Mouse (Mus musculus): ENCODE measurements around the gene Kcnh1. TPM values are rescaled to one million over a fixed set of nuclear protein-coding genes. Genes with fewer than 3 reads are reported as not detected.

Gene Kcnh1
- polyA plus RNA-seq (2015; fragmentation: Nextera tagmentation; extraction: Ambion mirVana), result not detected in 2 replicates

DNA sequence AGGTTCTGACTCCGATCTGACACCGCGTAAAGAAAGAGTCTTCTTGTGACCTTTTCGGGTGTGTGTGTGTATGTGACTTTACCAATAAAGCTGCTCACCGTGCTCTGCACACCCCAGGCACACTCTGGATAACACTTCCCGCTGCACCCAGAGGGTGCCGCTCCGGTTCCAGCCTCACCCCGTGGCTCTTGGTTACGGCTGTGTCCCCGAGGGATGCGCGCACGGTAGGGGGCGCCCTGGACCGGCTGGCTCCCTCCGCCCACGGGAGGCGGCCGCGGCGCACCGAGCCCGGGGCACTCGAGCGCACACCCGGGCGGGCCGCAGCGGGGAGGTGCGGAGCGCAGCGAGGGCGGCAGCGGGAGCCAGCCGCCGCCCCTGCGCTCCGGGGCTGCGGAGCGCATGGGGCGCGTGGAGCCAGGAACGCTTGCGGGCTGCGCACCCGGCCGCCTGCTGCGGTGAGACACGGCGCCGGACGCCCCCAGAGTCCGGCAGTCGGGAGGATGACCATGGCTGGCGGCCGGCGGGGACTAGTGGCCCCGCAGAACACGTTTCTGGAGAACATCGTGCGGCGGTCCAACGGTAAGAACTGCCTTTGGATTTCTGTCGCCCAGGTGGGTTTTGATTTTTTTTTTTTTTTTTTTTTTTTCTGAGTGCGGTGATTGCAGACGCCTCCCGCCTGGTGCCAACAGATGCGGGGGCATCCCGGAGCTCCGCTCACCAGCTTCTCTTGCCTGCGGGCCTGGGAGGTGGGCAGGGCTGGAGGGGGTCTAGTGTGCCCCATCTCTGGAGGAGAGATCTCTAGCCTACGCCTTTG lies at the start of gene Kcnh1:
Gene Kcnh1, plus strand, starts transcription at position 267 of the 814 bp plus-strand sequence.
- no peaks in the 10 kb centered on the region for H3K36me3 ChIP-seq (ENCODE audit: control insufficient read depth, insufficient read depth)
- peaks cover 35% of the 10 kb centered on the region for H3K27me3 ChIP-seq (ENCODE audit: control insufficient read depth, insufficient read depth, low read depth, low read length)
- peak within 1 kb of the TSS; percentile 52 for H3K4me2 ChIP-seq (ENCODE audit: low read depth, low read length)
- H3K4me1 ChIP-seq (ENCODE audit: control insufficient read depth, low read depth, low read length), result no peaks in the 10 kb centered on the region; the same call in 1 of the 2 replicates
- peak within 1 kb of the TSS; percentile 45 for H3K4me3 ChIP-seq (ENCODE audit: low read depth, low read length)
- H3K9me3 ChIP-seq (replicated peaks; ENCODE audit: control insufficient read depth, low read length), result no peaks in the 10 kb centered on the region
- H3K27ac ChIP-seq (ENCODE audit: low read length), result no peak within 1 kb of the TSS
- H3K9ac ChIP-seq (ENCODE audit: low read depth, low read length), result no peak within 1 kb of the TSS
- ATAC-seq (ENCODE audit: low read depth), result peak; percentile 65
- 2% methylated on average over 68 of the region's 73 CpGs for WGBS (ENCODE audit: insufficient replicate concordance)

- no peak overlapping the region for H3K4me3 ChIP-seq (ENCODE audit: low read depth, low read length)
- no peaks in the 10 kb centered on the region for H3K9me3 ChIP-seq (replicated peaks; ENCODE audit: control insufficient read depth, low read length)
- no peak overlapping the region for H3K9ac ChIP-seq (ENCODE audit: low read depth, low read length)
- 65% methylated on average over 4 of the region's 4 CpGs for WGBS (ENCODE audit: insufficient replicate concordance)
- H3K27me3 ChIP-seq (ENCODE audit: control insufficient read depth, insufficient read depth, low read depth, low read length), result no peaks in the 10 kb centered on the region
- no peak overlapping the region for H3K27ac ChIP-seq (ENCODE audit: low read length)
- no peaks in the 10 kb centered on the region for H3K4me1 ChIP-seq (ENCODE audit: control insufficient read depth, low read depth, low read length)
- no peaks in the 10 kb centered on the region for H3K36me3 ChIP-seq (ENCODE audit: control insufficient read depth, insufficient read depth)
- no peak for ATAC-seq (ENCODE audit: low read depth)
- H3K4me2 ChIP-seq (ENCODE audit: low read depth, low read length), result no peak overlapping the region
Observed at GRCm38 (mm10) chr1:192151179-192151578, 39.4 kb upstream of the Kcnh1 start.

GRCm38 (mm10) chr1:192171477-192171876 lies 19.1 kb upstream of the Kcnh1 start:
- H3K4me1 ChIP-seq (ENCODE audit: control insufficient read depth, low read depth, low read length), result no peaks in the 10 kb centered on the region
- H3K27me3 ChIP-seq (ENCODE audit: control insufficient read depth, insufficient read depth, low read depth, low read length), result no peaks in the 10 kb centered on the region
- H3K4me2 ChIP-seq (ENCODE audit: low read depth, low read length), result no peak overlapping the region
- 71% methylated on average over 3 of the region's 3 CpGs for WGBS (ENCODE audit: insufficient replicate concordance)
- H3K9me3 ChIP-seq (replicated peaks; ENCODE audit: control insufficient read depth, low read length), result no peaks in the 10 kb centered on the region
- H3K9ac ChIP-seq (ENCODE audit: low read depth, low read length), result no peak overlapping the region
- ATAC-seq (ENCODE audit: low read depth), result no peak
- no peak overlapping the region for H3K4me3 ChIP-seq (ENCODE audit: low read depth, low read length)
- no peaks in the 10 kb centered on the region for H3K36me3 ChIP-seq (ENCODE audit: control insufficient read depth, insufficient read depth)
- H3K27ac ChIP-seq (ENCODE audit: low read length), result no peak overlapping the region

DNA sequence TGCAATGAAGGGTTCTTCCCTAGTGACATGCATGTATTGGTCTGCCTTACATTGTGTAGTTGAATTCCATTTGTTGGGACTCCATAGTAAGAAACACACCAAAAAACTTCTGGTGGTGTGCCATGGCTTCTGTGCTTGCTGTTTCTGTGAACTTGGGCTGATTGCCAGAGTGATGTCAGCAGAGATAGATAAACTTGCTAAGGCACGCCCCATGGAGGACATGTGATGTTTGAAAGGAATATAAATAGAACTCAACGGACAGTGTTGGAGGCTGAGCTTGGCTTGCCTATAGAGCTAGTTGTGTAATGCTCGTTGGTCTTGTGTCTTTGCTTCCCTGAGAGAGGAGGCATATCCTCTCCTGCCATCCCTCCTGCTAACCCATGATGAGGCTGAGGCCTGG lies 10.7 kb upstream of the Kcnh1 start:
- ATAC-seq (ENCODE audit: low read depth), result peak; percentile 45; the same call in 1 of the 2 replicates
- Histone ChIP-seq H3K27ac (ENCODE audit: low read length) (no peak overlapping the region), H3K4me3 (ENCODE audit: low read depth, low read length) (no peak overlapping the region), H3K9ac (ENCODE audit: low read depth, low read length) (no peak overlapping the region), H3K9me3 (replicated peaks; ENCODE audit: control insufficient read depth, low read length) (no peaks in the 10 kb centered on the region), H3K27me3 (ENCODE audit: control insufficient read depth, insufficient read depth, low read depth, low read length) (no peaks in the 10 kb centered on the region), H3K4me2 (ENCODE audit: low read depth, low read length) (no peak overlapping the region), H3K36me3 (ENCODE audit: control insufficient read depth, insufficient read depth) (no peaks in the 10 kb centered on the region), H3K4me1 (ENCODE audit: control insufficient read depth, low read depth, low read length) (no peaks in the 10 kb centered on the region)
- WGBS (ENCODE audit: insufficient replicate concordance), result 48% methylated on average over 3 of the region's 3 CpGs

DNA sequence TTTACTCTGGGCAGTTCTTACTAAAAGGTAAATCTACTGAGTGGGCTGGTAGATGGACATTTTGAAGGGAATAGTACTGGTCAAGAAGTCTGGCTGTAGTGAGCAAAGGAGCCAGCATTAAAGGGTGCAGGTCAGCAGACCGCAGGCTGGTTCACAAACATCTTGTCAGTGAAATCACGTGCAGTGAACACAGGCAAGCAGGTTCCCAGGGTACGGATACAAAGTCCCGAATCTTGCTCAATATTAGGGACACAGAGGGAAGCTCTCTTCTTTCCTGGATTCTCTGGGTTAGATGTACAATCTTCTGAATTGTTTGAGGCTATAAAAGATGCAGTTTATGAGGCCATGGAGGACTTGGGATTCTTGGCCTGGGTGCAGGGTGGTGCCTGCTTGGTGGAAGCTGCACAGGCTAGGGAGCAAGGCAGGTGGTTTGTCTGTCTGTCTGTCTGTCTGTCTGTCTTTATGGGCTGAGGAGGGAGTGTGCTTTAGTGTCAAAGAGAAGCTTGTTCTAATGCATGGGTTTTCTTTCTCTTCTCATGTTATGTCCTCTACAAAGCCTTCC lies 8.8 kb upstream of the Kcnh1 start:
- H3K4me3 ChIP-seq (ENCODE audit: low read depth, low read length), result no peak overlapping the region
- H3K4me1 ChIP-seq (ENCODE audit: control insufficient read depth, low read depth, low read length), result no peaks in the 10 kb centered on the region
- 0 out of 2 replicates have a peak, but pooled peaks have one; percentile 47 for ATAC-seq (ENCODE audit: low read depth)
- no peaks in the 10 kb centered on the region for H3K36me3 ChIP-seq (ENCODE audit: control insufficient read depth, insufficient read depth)
- no peaks in the 10 kb centered on the region for H3K9me3 ChIP-seq (replicated peaks; ENCODE audit: control insufficient read depth, low read length)
- H3K9ac ChIP-seq (ENCODE audit: low read depth, low read length), result no peak overlapping the region
- H3K4me2 ChIP-seq (ENCODE audit: low read depth, low read length), result no peak overlapping the region
- H3K27me3 ChIP-seq (ENCODE audit: control insufficient read depth, insufficient read depth, low read depth, low read length), result no peaks in the 10 kb centered on the region
- WGBS (ENCODE audit: insufficient replicate concordance), result 52% methylated on average over 4 of the region's 4 CpGs
- no peak overlapping the region for H3K27ac ChIP-seq (ENCODE audit: low read length)

GRCm38 (mm10) chr1:192189056-192189455 lies 1.5 kb upstream of the Kcnh1 start:
- Histone ChIP-seq H3K4me2 (ENCODE audit: low read depth, low read length) (no peak overlapping the region), H3K9ac (ENCODE audit: low read depth, low read length) (no peak overlapping the region), H3K9me3 (replicated peaks; ENCODE audit: control insufficient read depth, low read length) (no peaks in the 10 kb centered on the region), H3K4me3 (ENCODE audit: low read depth, low read length) (no peak overlapping the region), H3K27me3 (ENCODE audit: control insufficient read depth, insufficient read depth, low read depth, low read length) (peaks cover 35% of the 10 kb centered on the region), H3K4me1 (ENCODE audit: control insufficient read depth, low read depth, low read length) (no peaks in the 10 kb centered on the region; the same call in 1 of the 2 replicates), H3K36me3 (ENCODE audit: control insufficient read depth, insufficient read depth) (no peaks in the 10 kb centered on the region), H3K27ac (ENCODE audit: low read length) (no peak overlapping the region)
- ATAC-seq (ENCODE audit: low read depth), result no peak
- 15% methylated on average over 4 of the region's 4 CpGs for WGBS (ENCODE audit: insufficient replicate concordance)

DNA sequence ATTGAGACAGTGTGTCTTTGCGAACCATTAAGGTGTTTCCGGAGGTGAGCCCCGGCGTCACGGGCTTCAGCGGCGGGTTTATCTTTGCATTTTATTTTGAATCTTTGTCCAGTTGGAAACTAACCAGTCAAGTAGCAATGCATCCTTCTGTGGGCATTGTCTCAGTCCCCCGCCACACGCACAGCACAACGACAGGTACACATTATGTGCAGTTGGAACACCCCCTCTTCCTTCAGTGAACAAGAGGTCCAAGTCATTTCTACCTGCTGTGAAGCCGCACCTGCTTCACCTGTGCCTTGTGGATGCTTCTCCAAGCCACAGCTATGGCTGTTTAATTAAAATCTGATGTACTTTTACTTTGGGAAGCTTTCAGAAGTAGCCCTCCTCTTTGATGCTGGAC lies 803 bp upstream of the Kcnh1 start:
- ATAC-seq (ENCODE audit: low read depth), result no peak
- Histone ChIP-seq H3K4me1 (ENCODE audit: control insufficient read depth, low read depth, low read length) (no peaks in the 10 kb centered on the region; the same call in 1 of the 2 replicates), H3K27me3 (ENCODE audit: control insufficient read depth, insufficient read depth, low read depth, low read length) (peaks cover 35% of the 10 kb centered on the region), H3K27ac (ENCODE audit: low read length) (no peak overlapping the region), H3K36me3 (ENCODE audit: control insufficient read depth, insufficient read depth) (no peaks in the 10 kb centered on the region), H3K9ac (ENCODE audit: low read depth, low read length) (no peak overlapping the region), H3K4me2 (ENCODE audit: low read depth, low read length) (no peak overlapping the region), H3K9me3 (replicated peaks; ENCODE audit: control insufficient read depth, low read length) (no peaks in the 10 kb centered on the region), H3K4me3 (ENCODE audit: low read depth, low read length) (no peak overlapping the region)
- WGBS (ENCODE audit: insufficient replicate concordance), result 58% methylated on average over 11 of the region's 11 CpGs

GRCm38 (mm10) chr1:192191322-192191639 lies 707 bp downstream of the Kcnh1 start:
- ATAC-seq (ENCODE audit: low read depth), result no peak
- Histone ChIP-seq H3K4me2 (ENCODE audit: low read depth, low read length) (no peak overlapping the region), H3K9me3 (replicated peaks; ENCODE audit: control insufficient read depth, low read length) (no peaks in the 10 kb centered on the region), H3K4me3 (ENCODE audit: low read depth, low read length) (no peak overlapping the region), H3K4me1 (ENCODE audit: control insufficient read depth, low read depth, low read length) (no peaks in the 10 kb centered on the region; the same call in 1 of the 2 replicates), H3K27ac (ENCODE audit: low read length) (no peak overlapping the region), H3K9ac (ENCODE audit: low read depth, low read length) (no peak overlapping the region), H3K36me3 (ENCODE audit: control insufficient read depth, insufficient read depth) (no peaks in the 10 kb centered on the region), H3K27me3 (ENCODE audit: control insufficient read depth, insufficient read depth, low read depth, low read length) (peaks cover 35% of the 10 kb centered on the region)
- 9% methylated on average over 13 of the region's 13 CpGs for WGBS (ENCODE audit: insufficient replicate concordance)

DNA sequence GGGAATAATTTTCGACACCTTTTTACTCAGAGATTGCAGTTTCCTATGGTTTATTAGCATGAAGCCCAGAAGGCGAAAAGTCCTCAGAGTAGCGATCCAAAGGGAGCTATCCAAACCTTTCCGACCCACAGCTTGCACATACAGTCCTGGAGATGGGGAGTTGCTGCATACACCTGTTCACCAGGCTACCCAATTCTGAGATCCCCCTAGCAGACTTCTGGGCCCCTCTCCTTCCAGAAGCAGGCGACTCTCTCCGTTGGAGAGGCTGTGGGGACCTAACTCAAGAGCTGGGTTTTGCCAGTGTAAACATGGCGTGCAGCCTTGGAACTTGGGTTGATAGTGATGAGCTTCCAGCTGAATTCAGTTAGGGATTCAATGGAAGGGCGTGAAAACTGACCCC lies 1.3 kb downstream of the Kcnh1 start:
- H3K27me3 ChIP-seq (ENCODE audit: control insufficient read depth, insufficient read depth, low read depth, low read length), result peaks cover 35% of the 10 kb centered on the region

More for the DNA sequence above, 1.3 kb downstream of the Kcnh1 start:
- Histone ChIP-seq H3K4me3 (ENCODE audit: low read depth, low read length) (no peak overlapping the region), H3K9me3 (replicated peaks; ENCODE audit: control insufficient read depth, low read length) (no peaks in the 10 kb centered on the region), H3K27ac (ENCODE audit: low read length) (no peak overlapping the region), H3K9ac (ENCODE audit: low read depth, low read length) (no peak overlapping the region), H3K36me3 (ENCODE audit: control insufficient read depth, insufficient read depth) (no peaks in the 10 kb centered on the region), H3K4me2 (ENCODE audit: low read depth, low read length) (no peak overlapping the region), H3K4me1 (ENCODE audit: control insufficient read depth, low read depth, low read length) (no peaks in the 10 kb centered on the region; the same call in 1 of the 2 replicates)
- no peak for ATAC-seq (ENCODE audit: low read depth)
- 51% methylated on average over 8 of the region's 8 CpGs for WGBS (ENCODE audit: insufficient replicate concordance)
